Mouse (Mus musculus): ENCODE data around the gene Srcin1. TPM values are rescaled to one million over a fixed set of nuclear protein-coding genes. Genes with fewer than 3 reads are reported as not detected.

Srcin1 gene
- polyA plus RNA-seq, 1 experiment, result not detected

GRCm38 (mm10) chr11:97569806-97570205 is 6.2 kb downstream of the Srcin1 start:
- H3K4me3 ChIP-seq, result no peak overlapping the region
- TF ChIP-seq E2F4 (IDR thresholded peaks at IDR 0.05; ENCODE audit: insufficient read depth) (no peak), POLR2A (IDR thresholded peaks at IDR 0.05; ENCODE audit: insufficient read length, low read depth) (no peak), TCF3 (IDR thresholded peaks at IDR 0.05; ENCODE audit: insufficient read length, low read depth) (no peak), REST (IDR thresholded peaks at IDR 0.05; ENCODE audit: insufficient read depth, insufficient read length) (no peak), USF1 (IDR thresholded peaks at IDR 0.05; ENCODE audit: low read depth) (no peak), TCF12 (IDR thresholded peaks at IDR 0.05; ENCODE audit: insufficient read depth, poor library complexity, severe bottlenecking) (no peak), MYOG (IDR thresholded peaks at IDR 0.05; ENCODE audit: control insufficient read depth in 1 of 3, insufficient read depth in 1 of 3, insufficient read length in 2 of 3, low read depth in 2 of 3) (no peak), MYOD1 (IDR thresholded peaks at IDR 0.05; ENCODE audit: control insufficient read depth in 1 of 3, insufficient read length in 2 of 3, low read depth in 2 of 3) (no peak), SRF (IDR thresholded peaks at IDR 0.05; ENCODE audit: control insufficient read depth, insufficient read length, low read depth) (no peak), MAX (IDR thresholded peaks at IDR 0.05; ENCODE audit: low read depth) (no peak), POLR2AphosphoS2 (IDR thresholded peaks at IDR 0.05; ENCODE audit: insufficient read length, low read depth) (no peak), CEBPB (IDR thresholded peaks at IDR 0.05; ENCODE audit: insufficient read depth, poor library complexity, severe bottlenecking) (no peak)
- H3K79me2 ChIP-seq (ENCODE audit: control insufficient read depth, insufficient read depth), result no peaks in the 10 kb centered on the region
- H3K4me2 ChIP-seq (ENCODE audit: low read depth), result no peak overlapping the region
- H3ac ChIP-seq (ENCODE audit: control insufficient read depth, insufficient read length), result no peak overlapping the region
- H3K36me3 ChIP-seq (ENCODE audit: control insufficient read depth, insufficient read depth), result no peaks in the 10 kb centered on the region
- H3K27me3 ChIP-seq (ENCODE audit: control insufficient read depth, insufficient read depth, insufficient read length), result peaks cover 89% of the 10 kb centered on the region

- H3K27me3 ChIP-seq (ENCODE audit: control insufficient read depth, insufficient read depth, insufficient read length), result peaks cover 89% of the 10 kb centered on the region
- H3K36me3 ChIP-seq (ENCODE audit: control insufficient read depth, insufficient read depth), result no peaks in the 10 kb centered on the region
- H3K4me2 ChIP-seq (ENCODE audit: low read depth), result no peak overlapping the region
- no peak overlapping the region for H3ac ChIP-seq (ENCODE audit: control insufficient read depth, insufficient read length)
- H3K79me2 ChIP-seq (ENCODE audit: control insufficient read depth, insufficient read depth), result no peaks in the 10 kb centered on the region
- no peak overlapping the region for H3K4me3 ChIP-seq
- no peak for TF ChIP-seq CEBPB (IDR thresholded peaks at IDR 0.05; ENCODE audit: insufficient read depth, poor library complexity, severe bottlenecking)
Observed at GRCm38 (mm10) chr11:97569301-97569724, 6.7 kb downstream of the Srcin1 start.

DNA sequence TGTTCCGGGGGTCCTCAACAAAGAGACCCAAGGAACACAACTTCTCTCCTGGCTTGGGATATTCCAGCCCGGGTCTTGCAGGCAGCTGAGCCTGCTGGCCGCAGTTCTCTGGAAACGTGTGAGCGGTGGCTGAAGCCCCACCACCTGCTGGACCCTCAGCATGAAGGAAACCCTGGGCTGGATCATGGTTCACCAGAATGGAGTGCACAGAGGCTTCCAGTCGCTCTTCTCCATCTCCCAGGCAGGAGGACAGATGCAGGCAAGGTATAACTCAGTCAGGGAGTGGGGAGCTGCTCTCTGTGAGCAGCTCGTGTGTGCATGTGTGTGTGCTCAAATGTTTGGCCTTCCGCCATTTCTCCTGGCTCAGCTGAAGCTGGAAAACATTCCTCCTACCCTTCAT is 7.3 kb downstream of the Srcin1 start:
- TF ChIP-seq REST (IDR thresholded peaks at IDR 0.05; ENCODE audit: insufficient read depth, insufficient read length) (no peak), SRF (IDR thresholded peaks at IDR 0.05; ENCODE audit: control insufficient read depth, insufficient read length, low read depth) (no peak), MYOG (IDR thresholded peaks at IDR 0.05; ENCODE audit: control insufficient read depth in 1 of 3, insufficient read depth in 1 of 3, insufficient read length in 2 of 3, low read depth in 2 of 3) (peak in 2 of 3 experiments; percentile 34 to 79), MAX (IDR thresholded peaks at IDR 0.05; ENCODE audit: low read depth) (no peak), MYOD1 (IDR thresholded peaks at IDR 0.05; ENCODE audit: control insufficient read depth in 1 of 3, insufficient read length in 2 of 3, low read depth in 2 of 3) (peak in 2 of 3 experiments; percentile 57 to 60), TCF12 (IDR thresholded peaks at IDR 0.05; ENCODE audit: insufficient read depth, poor library complexity, severe bottlenecking) (no peak), POLR2A (IDR thresholded peaks at IDR 0.05; ENCODE audit: insufficient read length, low read depth) (no peak), CEBPB (IDR thresholded peaks at IDR 0.05; ENCODE audit: insufficient read depth, poor library complexity, severe bottlenecking) (no peak), USF1 (IDR thresholded peaks at IDR 0.05; ENCODE audit: low read depth) (no peak)
- Histone ChIP-seq H3K36me3 (ENCODE audit: control insufficient read depth, insufficient read depth) (no peaks in the 10 kb centered on the region), H3K4me2 (ENCODE audit: low read depth) (no peak overlapping the region), H3K27me3 (ENCODE audit: control insufficient read depth, insufficient read depth, insufficient read length) (peaks cover 89% of the 10 kb centered on the region), H3K79me2 (ENCODE audit: control insufficient read depth, insufficient read depth) (no peaks in the 10 kb centered on the region), H3ac (ENCODE audit: control insufficient read depth, insufficient read length) (no peak overlapping the region), H3K4me3 (no peak overlapping the region)

- H3K27me3 ChIP-seq (ENCODE audit: control insufficient read depth, insufficient read depth, insufficient read length), result peaks cover 89% of the 10 kb centered on the region
- no peaks in the 10 kb centered on the region for H3K79me2 ChIP-seq (ENCODE audit: control insufficient read depth, insufficient read depth)
- no peak overlapping the region for H3K4me3 ChIP-seq
- no peak overlapping the region for H3K4me2 ChIP-seq (ENCODE audit: low read depth)
- no peaks in the 10 kb centered on the region for H3K36me3 ChIP-seq (ENCODE audit: control insufficient read depth, insufficient read depth)
- TF ChIP-seq TCF12 (IDR thresholded peaks at IDR 0.05; ENCODE audit: insufficient read depth, poor library complexity, severe bottlenecking) (no peak), USF1 (IDR thresholded peaks at IDR 0.05; ENCODE audit: low read depth) (no peak), MYOD1 (IDR thresholded peaks at IDR 0.05; ENCODE audit: control insufficient read depth in 1 of 3, insufficient read length in 2 of 3, low read depth in 2 of 3) (no peak), POLR2A (IDR thresholded peaks at IDR 0.05; ENCODE audit: insufficient read length, low read depth) (no peak), MYOG (IDR thresholded peaks at IDR 0.05; ENCODE audit: control insufficient read depth in 1 of 3, insufficient read depth in 1 of 3, insufficient read length in 2 of 3, low read depth in 2 of 3) (no peak), E2F4 (IDR thresholded peaks at IDR 0.05; ENCODE audit: insufficient read depth) (no peak), SRF (IDR thresholded peaks at IDR 0.05; ENCODE audit: control insufficient read depth, insufficient read length, low read depth) (no peak), REST (IDR thresholded peaks at IDR 0.05; ENCODE audit: insufficient read depth, insufficient read length) (no peak), MAX (IDR thresholded peaks at IDR 0.05; ENCODE audit: low read depth) (no peak), TCF3 (IDR thresholded peaks at IDR 0.05; ENCODE audit: insufficient read length, low read depth) (no peak)
- no peak overlapping the region for H3ac ChIP-seq (ENCODE audit: control insufficient read depth, insufficient read length)
Observed at GRCm38 (mm10) chr11:97567480-97567879, 8.5 kb downstream of the Srcin1 start.

DNA sequence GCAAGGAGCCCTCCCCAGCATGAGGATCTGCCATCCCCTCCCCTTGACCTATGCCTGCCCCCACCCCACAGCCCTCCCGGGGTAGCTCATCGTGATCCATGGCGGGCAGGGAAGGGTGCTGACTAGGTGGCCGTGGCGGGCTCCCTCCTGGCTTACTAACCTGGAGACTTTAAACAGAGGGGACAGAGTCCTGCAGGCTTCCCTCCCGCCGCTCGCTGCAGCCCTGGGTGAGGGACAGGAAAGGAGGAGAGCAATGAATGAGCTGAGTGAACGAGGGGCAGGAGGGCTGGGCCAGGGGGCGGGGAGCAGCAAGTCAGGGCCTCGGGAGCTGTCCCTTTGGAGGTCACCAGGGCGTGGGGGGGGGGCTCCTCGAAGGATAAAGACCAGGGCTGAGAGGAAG is 9.4 kb downstream of the Srcin1 start:
- Histone ChIP-seq H3K4me3 (no peak overlapping the region), H3K79me2 (ENCODE audit: control insufficient read depth, insufficient read depth) (no peaks in the 10 kb centered on the region), H3K27me3 (ENCODE audit: control insufficient read depth, insufficient read depth, insufficient read length) (peaks cover 89% of the 10 kb centered on the region), H3K36me3 (ENCODE audit: control insufficient read depth, insufficient read depth) (no peaks in the 10 kb centered on the region), H3K4me2 (ENCODE audit: low read depth) (no peak overlapping the region), H3ac (ENCODE audit: control insufficient read depth, insufficient read length) (no peak overlapping the region)
- TF ChIP-seq SRF (IDR thresholded peaks at IDR 0.05; ENCODE audit: control insufficient read depth, insufficient read length, low read depth), result no peak
- TF ChIP-seq E2F4 (IDR thresholded peaks at IDR 0.05; ENCODE audit: insufficient read depth), result no peak
- no peak for TF ChIP-seq POLR2A (IDR thresholded peaks at IDR 0.05; ENCODE audit: insufficient read length, low read depth)
- TF ChIP-seq USF1 (IDR thresholded peaks at IDR 0.05; ENCODE audit: low read depth), result no peak
- no peak for TF ChIP-seq TCF3 (IDR thresholded peaks at IDR 0.05; ENCODE audit: insufficient read length, low read depth)

Measured in myocyte (in vitro differentiated cells).